Mouse (Mus musculus): ENCODE results near the gene Smagp. TPM values are rescaled to one million over a fixed set of nuclear protein-coding genes. Genes with fewer than 3 reads are reported as not detected.
"Not testable (repeated sequence)": the region's sequence is repeated elsewhere in the genome, so short reads cannot be mapped to it uniquely, and the experiment has no call there.

The Smagp gene
- total RNA-seq, 2 experiments from 2014 or later: 0.51 to 1.1 TPM

DNA sequence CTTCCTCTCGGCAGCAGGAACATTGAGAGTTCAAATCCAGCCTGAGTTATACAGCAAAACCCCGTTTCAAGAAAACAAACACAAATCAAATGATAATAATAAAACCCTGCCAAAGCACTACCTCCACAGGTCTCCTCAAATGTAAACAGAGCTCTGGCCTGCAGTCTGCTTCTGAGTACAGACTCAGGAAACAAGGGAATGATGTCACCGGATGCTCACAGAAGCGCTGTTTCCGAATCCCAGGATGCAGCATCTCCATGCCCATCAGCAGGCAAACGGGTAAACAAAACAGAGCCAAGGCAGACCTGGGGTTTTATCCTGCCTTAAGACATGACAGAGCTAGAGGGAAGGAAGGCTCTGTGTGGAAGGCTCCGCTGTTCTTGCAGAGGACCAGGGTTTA, 7.9 kb downstream of the Smagp start:
- ATAC-seq (ENCODE audit: poor library complexity, severe bottlenecking): no peak

DNA sequence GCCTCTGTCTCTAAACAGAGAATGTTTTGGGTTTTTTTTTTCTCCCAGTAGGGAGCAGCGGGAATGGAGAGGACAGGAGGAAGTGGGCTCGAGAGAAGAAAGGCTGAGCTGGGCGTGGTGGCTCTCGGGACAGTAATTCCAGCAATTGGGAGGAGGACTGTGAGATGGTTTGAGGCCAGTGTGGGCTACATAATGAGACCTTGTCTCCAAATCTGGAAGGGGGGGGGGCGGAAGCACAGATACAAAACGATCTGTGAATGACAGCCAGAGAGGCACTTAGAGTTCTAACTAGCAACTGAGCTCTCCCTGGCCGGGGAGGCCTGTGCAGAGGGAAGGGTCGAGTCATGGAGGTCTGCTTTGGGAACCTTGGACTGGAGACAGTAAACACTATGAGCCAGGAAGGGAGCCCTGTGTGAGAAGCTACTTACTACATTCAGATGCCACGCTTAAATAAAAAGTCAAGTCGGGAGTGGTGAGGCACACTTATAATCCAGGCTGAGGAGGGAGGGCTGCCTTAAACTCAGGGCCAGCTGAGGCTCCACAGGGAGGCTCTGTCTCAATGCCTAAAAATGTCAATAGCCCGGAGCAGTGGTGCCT, 8.9 kb downstream of the Smagp start:
- ATAC-seq (ENCODE audit: poor library complexity, severe bottlenecking): no peak

DNA sequence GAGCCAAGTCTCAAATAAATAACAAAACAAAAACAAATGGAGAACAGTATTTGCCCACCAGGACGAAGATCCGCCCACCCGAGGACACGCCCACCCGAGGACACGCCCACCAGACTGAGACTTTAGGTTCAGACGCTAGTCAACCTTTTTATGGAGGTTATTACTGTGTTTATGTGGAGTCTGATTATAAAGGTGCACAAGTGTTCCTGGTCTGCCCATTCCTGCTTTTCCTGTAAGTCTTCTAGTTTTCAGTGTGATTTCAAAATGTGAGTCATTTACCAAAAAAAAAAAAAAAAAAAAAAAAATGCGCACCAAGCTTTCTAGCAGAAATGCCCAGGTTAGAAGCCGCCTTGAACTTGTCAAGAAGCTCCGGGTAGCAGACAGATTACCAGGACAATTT, 9.5 kb downstream of the Smagp start:
- ATAC-seq (ENCODE audit: poor library complexity, severe bottlenecking): no peak

DNA sequence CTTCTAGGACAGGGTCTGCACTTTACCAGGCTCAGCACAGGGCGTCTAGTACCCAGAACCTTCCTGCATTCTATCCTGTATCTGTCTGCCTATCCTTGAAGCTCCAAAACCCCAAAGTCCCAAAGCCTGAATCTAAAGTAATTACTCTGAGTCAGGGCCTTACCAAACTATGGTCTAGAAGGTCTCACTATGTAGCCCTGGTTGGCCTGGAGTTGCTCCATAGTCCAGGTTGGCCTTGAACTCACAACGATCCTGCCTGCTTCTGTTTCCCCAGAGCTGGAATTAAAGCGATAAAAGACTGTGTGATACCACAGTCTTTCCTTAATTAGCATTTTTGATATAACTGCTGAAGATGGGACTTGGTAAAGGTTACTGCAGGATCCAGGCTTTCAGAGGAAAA, 12.3 kb downstream of the Smagp start:
- no peak for ATAC-seq (ENCODE audit: poor library complexity, severe bottlenecking)

DNA sequence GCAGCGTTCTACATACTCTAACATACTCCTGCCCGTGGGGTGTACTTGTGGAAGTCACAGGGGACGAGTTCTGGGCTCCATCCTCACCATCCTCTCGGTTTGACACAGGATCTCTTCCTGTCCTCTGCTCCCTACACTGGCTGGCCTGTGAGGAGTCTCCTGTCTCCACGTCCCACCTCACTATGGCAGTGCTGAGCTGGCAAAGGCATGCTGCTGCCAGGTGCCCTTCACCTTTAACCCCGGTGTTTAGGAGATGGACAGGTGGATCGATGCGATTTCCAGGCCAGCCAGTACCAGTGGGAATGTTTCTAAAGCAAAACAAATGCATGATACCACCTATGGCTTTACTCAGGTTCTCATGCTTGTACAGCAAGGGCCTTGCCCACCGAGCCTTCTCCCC, 13.0 kb downstream of the Smagp start:
- ATAC-seq (ENCODE audit: poor library complexity, severe bottlenecking): no peak

DNA sequence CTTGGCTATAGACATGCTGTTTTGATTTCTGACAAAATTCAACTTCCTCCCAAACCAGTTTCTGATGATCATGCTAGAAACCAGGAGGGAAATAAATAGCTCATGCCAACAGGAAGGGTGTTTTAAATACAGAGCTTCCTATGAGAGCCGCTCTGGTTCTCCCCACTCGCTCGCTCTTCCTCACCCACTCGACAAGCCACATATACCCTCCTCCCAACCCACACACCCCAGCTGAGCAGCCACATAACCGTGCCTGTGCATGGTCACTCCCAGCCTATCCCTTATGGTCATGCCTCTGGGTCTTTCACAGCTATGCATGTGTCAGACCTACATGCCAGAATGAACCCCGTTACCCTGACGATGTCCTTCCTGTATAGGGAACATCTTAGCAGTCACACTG, 14.6 kb downstream of the Smagp start:
- peak; percentile 76 for ATAC-seq (ENCODE audit: poor library complexity, severe bottlenecking)

DNA sequence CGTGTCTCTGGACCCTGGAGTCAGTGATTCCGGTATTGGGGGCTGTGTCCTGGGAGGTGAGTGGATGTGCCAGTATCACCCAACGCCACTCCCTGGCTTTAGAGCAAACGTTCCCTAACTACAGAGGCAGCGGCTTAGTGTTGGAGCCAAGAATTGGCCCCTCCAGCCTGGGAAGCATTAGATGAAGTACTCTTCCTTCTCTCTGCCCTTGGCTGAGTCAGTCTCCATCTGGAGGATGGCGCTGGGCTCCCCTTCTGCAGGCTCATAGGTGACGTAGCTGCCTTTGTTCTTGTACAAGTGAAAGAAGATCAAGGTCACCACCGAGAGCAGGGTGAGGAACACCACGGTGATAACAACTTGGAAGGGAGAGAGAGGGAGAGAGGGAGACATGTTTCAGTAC, 15.1 kb downstream of the Smagp start:
- ATAC-seq (ENCODE audit: poor library complexity, severe bottlenecking): peak; percentile 25

DNA sequence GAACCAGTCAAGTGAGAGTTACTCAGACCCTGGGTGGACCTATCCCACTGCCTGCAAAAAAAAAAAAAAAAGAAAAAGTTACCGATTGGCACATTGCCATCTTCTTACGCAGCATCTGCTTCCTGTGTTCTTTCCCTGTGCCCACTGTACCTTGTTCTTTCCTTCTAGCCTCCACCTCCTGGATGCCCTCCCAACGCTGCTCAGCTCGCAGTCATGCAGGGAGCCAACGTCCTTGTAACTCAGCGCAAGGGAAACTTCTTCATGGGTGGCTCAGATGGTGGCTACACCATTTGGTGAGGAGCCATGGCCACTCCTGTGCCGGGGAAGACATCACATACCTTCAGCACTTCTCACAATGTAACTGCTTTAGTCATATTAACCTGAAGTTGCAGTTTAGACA, 17.5 kb downstream of the Smagp start:
- ATAC-seq (ENCODE audit: poor library complexity, severe bottlenecking): no peak

DNA sequence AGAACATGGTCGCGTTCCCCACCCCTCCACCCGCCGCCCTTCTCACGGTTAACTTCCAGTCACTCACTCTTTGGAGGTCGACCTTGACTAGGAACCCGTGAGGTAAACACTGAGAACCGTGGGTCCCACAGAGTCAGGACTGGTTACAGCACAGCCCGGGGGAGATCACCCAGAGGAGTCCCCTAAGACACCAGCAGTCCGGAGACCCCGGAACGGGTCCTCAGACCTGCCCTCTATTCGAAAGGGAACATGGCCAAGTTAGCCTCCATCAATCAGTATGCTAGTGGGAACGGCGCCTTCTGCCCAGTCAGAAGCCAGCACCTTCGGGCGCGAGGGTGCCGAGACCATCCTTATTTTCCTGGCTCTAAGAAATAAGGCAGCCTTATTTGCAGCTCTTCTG, 20.5 kb downstream of the Smagp start:
- ATAC-seq (ENCODE audit: poor library complexity, severe bottlenecking): no peak

DNA sequence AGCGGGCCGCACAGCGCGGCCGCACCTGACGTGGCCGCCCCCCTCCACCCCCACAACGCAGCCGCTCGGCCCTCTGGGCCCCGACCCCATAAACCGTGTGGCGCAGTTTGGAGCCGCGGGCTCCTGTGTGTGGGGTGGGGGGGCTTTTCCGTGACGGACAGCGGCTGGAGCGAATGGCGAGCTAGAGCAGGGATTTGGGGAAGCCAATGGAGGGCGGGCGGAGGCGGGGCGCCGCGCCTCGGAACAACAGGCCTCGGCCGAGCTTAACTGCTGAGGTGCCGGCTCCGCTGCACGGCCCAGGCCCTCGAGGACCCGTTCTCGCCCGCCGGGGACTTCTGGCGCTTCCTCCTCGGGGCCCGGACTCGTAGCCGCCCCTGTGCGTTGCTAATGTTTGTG, 20.9 kb downstream of the Smagp start:
- peak; percentile 61 for ATAC-seq (ENCODE audit: poor library complexity, severe bottlenecking)

DNA sequence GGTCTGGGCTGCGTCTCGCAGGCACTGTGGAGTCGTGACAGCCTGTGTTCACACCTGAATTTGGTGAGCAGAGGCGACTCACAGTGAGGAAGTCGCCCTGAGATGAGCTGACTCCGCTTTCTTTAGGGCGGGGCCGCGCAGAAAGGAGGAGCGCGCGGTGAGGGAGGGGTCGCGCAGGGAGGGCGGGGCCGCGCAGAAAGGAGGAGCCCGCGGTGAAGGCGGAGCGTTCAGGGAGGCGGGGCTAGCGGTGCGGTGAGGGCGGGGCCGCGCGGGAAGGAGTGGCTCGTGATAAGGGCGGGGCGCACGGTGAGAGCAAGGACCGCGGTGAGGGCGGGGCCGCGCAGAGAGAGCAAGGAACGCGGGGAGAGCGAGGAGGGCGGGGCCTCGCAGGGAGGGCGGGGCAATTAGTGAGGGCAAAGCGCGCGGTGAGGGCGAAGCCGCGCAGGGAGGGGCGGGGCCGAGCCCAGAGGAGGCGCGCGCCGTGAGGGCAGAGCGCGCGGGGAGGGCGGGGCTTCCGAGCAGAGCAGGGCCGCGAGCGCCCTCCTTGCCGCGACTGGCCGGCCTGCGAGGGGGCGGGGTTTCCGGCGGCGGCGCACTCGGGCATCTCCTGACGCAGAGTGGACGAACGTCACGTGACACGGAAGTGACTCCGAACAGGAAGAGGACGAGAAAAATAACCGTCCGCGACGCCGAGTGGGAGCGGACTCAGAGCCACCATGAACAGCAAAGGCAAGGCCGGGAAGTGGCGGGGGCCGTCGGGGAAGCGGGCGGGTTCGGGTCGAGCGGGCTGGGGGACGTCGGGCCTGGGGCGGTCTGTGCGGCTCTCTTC, 21.5 kb downstream of the Smagp start, which contains the start of gene Dazap2:
Gene Dazap2, plus strand, starts transcription at position 354 of the 829 bp plus-strand sequence.
- peak; percentile 74 for ATAC-seq (ENCODE audit: poor library complexity, severe bottlenecking)

DNA sequence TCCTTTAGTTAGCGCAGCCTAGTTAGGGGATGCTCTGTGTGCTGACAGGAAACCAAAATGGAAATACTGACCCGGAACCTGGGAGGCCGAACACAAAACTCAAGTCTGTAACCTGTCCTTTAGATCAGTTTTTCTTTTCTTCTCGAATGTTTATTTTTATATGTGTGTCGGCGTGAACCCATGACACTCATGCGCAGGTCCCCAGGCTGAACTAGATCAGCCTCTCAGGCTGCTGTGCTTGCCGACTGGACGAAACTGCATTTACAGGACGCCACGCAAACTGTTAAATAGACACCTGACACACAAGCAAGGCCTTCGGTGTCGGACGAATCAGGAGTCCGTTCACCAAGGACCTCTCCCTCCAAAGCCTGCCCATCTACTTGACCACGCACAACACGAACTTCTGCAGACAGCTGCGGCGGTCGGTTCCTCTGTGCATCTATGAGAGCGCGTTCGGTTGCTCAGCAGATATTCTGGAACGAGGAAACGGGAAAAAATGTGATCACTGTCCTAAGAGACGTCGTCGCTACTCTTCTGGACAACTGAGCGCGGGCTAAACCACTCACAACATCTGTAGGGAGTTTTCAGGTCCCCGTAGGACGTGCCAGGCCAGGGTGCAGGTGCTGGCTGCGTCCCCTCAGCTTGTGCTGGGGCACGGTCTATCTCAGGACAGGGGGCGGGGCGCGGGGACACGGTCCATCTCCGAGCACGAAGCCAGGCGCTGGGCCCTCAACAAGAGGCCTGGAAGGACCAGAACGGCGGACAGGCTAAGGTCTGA, 22.3 kb downstream of the Smagp start:
- peak; percentile 26 for ATAC-seq (ENCODE audit: poor library complexity, severe bottlenecking)

DNA sequence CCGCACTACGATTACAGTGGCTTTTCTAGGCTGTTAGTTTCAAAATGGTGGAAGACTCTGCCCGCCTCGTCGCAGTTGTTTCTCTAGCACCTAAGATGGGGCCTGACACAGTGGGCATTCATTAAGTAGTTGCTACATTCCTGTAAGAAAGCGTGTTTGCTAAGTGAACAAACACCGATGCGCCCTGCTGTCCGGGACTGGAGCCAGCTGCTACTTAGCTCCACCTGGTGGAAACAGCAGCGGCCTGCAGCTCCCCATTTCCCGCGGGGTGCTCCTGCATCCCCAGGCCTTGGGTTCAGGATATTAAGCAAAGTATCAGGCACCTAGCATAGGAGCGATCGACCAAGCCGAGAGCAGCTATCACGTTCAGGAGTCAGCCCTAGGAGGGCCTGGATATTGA, 23.2 kb downstream of the Smagp start:
- peak; percentile 31 for ATAC-seq (ENCODE audit: poor library complexity, severe bottlenecking)

DNA sequence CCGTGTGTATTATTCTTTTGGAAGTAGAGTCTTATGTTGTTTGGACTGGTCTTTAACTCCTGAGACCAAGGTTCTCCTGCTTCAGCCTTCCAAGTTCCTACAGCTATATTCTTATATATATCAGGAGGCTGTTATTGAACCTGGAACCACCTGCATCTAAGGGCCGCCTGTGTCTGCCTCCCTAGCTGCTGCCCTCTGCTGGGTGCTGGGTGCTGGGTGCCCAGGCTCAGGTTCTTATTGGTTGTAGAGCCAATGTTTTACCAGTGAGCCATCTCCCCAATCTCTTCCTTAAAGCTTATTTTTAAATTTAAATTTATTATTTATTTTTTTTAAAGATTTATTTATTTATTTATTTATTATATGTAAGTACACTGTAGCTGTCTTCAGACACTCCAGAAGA, 24.3 kb downstream of the Smagp start:
- ATAC-seq (ENCODE audit: poor library complexity, severe bottlenecking): no peak

DNA sequence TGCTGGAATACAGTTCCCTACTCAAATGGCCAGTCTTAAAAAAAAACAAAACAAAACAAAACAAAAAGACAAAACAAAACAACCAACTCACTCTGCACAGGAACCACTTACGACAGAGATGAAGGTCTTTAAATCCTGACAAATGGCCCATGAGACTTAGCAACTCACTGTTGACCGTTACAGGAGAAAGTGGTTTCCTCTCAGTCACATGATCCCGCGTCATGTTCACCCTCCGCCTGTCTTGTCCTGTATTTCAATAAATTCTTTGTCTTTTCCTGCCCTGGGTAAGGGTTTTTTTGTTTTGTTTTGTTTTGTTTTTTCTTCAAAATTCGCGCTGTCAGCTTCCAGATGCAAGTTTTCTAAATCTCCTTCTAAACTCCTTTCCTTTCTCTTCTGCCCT, 24.8 kb downstream of the Smagp start:
- no peak for ATAC-seq (ENCODE audit: poor library complexity, severe bottlenecking)

DNA sequence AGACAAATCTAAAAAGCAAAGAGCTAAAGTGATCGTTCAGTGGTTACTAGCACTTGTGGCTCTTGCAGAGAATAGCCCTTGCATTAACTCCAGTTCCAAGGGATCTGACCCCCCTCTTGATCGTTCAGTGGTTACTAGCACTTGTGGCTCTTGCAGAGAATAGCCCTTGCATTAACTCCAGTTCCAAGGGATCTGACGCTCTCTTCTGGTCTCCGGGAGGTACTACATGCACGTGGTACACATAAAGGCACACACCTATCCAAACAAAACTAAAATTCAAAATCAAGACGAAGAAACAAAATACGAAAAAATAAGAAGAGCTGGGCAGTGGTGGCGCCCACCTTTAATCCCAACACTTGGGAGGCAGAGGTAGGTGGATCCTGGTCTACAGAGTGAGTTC, 30.1 kb downstream of the Smagp start:
- ATAC-seq (ENCODE audit: poor library complexity, severe bottlenecking): not testable (repeated sequence)

DNA sequence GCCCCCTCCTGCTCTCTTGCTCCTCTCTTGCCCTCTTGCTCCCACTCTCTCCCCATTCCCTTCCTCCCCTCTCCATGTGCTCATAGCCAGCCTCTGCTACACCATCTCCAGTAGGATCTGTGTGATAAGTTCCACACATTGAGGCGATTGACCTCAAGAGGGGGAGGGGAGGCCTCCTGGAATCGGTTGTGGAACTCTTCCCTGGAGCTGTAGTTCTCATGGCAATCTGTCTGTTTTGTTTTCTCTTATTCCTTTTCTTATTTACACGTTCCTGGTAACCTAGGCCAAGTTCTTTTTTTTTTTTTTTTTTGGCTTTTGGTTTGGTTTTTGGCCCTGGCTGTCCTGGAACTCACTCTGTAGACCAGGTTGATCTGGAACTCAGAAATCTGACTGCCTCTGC, 35.1 kb downstream of the Smagp start:
- ATAC-seq (ENCODE audit: poor library complexity, severe bottlenecking): no peak

DNA sequence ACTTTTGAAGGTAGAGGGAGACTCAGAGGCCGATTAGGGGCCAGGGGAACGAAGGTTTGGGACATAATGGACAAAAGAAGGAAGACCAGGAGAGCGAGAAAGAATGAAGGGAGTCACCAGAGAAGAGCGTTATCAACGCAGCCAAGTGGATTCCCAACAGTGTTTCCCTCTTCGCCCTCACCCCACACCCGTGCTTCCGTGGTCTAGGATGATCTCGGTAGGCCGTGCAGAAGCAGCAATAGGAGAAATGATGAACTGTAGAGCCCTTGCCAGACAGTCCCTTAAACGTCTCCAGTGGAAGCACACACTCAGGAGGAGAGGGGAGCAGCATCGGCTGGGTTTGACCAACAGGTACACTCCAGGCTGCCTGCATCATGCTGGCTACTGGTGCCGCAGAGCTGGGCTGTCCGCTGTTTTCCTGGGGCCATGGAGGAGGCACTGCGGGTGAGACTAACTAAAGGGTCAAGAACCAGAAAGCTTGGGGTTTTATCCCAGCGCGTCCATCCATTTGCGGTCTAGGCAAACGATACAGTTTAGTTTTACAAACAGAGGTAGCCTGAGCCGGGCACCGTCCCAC, 36.0 kb downstream of the Smagp start:
- no peak for ATAC-seq (ENCODE audit: poor library complexity, severe bottlenecking)

DNA sequence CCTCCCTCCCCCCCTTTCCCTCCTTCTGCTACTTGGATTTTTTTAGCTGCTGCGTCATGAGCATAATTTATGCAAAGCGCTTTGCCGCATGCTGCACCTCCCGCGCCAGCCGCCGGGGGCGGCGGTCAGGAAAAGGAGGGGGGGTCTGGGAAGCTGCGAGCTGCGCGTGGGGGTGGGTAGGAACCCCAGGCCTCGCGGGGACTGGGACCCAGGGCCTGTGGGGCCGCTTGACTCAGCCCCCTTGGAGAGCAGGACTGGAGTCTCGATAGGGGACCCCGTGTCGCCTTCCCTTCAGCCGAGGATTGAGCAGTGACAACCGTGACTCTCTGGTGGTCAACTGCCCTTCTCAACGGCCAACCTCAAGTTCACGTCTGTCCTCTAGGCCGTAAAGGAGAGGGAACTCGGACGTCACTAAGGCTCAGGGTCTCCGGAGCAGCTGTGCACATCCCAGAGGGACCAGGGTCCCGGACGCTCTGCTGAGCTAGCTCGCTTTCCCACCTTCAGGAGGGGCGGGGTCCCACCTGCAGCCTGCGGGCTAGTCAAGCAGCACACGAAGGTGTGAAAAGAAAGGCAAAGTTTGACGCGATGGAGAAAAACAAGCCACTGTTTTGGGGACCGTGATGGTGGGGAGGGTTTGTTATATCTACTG, 36.6 kb downstream of the Smagp start:
- ATAC-seq (ENCODE audit: poor library complexity, severe bottlenecking): peak; percentile 67

DNA sequence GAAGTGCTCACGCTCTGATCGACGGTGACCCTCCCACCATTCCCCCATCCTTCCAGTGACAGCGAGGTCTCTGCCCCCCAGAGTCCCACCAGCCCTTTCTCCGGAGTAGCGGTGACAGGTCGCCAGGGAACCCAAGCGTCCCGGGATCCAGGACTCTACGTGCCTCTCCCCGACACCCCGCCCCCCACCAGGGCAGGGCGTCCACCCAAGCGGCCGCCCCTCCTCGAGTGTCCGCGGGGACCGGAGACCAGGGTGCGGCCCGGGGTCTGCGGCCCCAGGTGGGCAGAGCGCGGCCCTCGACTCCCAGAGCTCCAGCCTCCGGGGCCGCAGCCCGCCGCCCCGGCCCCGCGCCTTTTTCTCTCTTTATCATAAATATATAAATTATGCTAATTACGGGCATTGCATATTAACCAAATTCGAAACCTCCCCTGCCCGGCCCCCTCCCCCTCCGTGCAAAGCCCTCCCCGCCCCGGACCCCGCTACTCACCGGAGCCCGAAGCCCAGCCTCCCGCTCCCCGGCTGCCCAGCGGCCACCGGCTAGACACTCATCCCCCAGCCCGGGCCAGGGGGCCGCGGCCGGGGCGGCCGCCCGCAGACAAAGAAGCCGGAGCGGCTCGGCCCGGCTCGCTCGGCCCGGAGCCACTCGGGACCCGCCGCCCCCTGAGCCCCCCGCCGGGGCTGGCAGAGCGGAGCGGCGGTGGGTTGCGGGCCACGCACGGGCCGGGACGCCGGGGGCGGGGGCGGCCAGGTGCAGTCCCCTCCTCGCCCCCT, 37.3 kb downstream of the Smagp start, which contains the start of gene Pou6f1:
Gene Pou6f1, minus strand, starts transcription at position 709 of the 771 bp plus-strand sequence.
- no peak for ATAC-seq (ENCODE audit: poor library complexity, severe bottlenecking)
